ENCODE assay signal across 16 mouse cellular contexts in the genomic region with DNA sequence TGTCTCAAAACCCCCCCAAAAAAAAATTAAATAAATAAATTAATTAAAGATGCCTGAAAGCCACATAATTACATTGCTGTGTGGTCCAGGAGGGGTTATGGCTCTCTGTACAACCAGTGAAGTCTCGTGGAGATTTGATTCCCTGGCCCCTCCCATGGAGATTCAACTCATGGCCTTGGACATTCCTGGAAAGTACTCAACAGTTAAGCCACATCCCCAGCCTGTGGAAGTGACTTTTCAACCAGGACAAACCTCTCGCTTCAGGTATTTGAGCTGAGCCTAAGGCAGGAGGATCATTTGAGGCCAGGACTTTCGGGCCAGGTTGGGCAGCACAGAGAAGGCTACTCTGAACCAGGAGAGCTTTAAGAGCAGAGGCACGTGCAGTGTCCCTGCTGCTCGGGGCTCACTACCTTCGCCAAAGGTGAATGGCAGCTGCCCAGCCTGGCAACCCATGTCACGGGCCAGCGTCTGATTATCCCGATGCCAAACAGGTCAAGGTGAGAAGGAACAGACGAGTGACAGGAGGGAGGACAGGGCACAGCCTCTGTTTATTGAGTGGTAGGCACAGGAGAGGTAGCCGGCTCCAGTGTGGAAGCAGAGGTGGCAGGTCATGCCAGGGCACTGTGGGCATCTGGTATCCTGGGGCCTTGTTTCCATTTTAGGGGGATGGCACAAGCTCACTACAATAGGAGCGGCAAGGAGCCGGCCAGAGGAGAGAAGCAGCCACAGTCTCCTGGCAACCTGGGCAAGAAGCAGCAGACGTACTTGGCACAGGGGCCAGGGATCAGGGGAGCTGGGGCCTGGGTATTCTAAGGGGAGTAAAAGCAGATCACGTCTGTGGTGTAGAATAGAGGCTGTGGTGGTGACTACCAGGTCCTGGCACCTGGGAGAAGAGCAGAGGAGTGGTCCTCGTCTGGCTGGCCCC. TPM values are rescaled to one million over a fixed set of nuclear protein-coding genes. Genes with fewer than 3 reads are reported as not detected.
DNase-seq lines count a peak whose midpoint lies in the region; ATAC-seq lines count a peak whose summit lies in the region.
"Had no signal": no experiment of that assay in that cellular context is flagged by ENCODE, and none has a peak within 500 bp of the region (broad histone marks: within the 10 kb centered on the region; RNA-seq: fewer than 3 reads in every experiment).

No protein-coding gene starts in this region.

- peak; percentile 38 for DNase-seq in kidney, adult 11 months
- peak; percentile 63 for DNase-seq in brain, adult 2 months (ENCODE audit: low read depth, low spot score)
- DNase-seq in cerebellum, postnatal 36 days = peak; percentile 59 to 66
- no peak for DNase-seq in adrenal gland, adult 8-10 months
- no peak for DNase-seq in adrenal gland, postnatal 4 days (ENCODE audit: low spot score in 2 of 2)
- DNase-seq: kidney, postnatal 10 days; lung, postnatal 14 days; thymus, postnatal 36 days had no signal

- no peaks in the 10 kb centered on the region for H3K9me3 ChIP-seq in forebrain, embryonic 13.5 days (replicated peaks)
- H3K9me3 ChIP-seq in forebrain, embryonic 12.5 days = no peaks in the 10 kb centered on the region
- H3K9me3 ChIP-seq in kidney, embryonic 16.5 days (ENCODE audit: low read length) = no peaks in the 10 kb centered on the region
- H3K9me3 ChIP-seq: limb, embryonic 15.5 days; midbrain, embryonic 13.5 days had no signal

- H3K4me3 ChIP-seq in forebrain, embryonic 13.5 days = no peak overlapping the region
- H3K4me3 ChIP-seq in forebrain, embryonic 12.5 days (replicated peaks) = no peak overlapping the region
- no peak overlapping the region for H3K4me3 ChIP-seq in kidney, embryonic 16.5 days (ENCODE audit: low read length)
- H3K4me3 ChIP-seq: limb, embryonic 15.5 days; midbrain, embryonic 13.5 days had no signal

- H3K36me3 ChIP-seq in forebrain, embryonic 13.5 days (ENCODE audit: poor library complexity, severe bottlenecking) = no peaks in the 10 kb centered on the region
- H3K36me3 ChIP-seq in forebrain, embryonic 12.5 days (replicated peaks) = no peaks in the 10 kb centered on the region
- no peaks in the 10 kb centered on the region for H3K36me3 ChIP-seq in kidney, embryonic 16.5 days (ENCODE audit: insufficient read depth, low read length)
- H3K36me3 ChIP-seq: limb, embryonic 15.5 days had no signal

- H3K27me3 ChIP-seq in forebrain, embryonic 13.5 days = peaks cover 41% of the 10 kb centered on the region
- peaks cover 36% of the 10 kb centered on the region for H3K27me3 ChIP-seq in forebrain, embryonic 12.5 days
- H3K27me3 ChIP-seq in kidney, embryonic 16.5 days (ENCODE audit: insufficient read depth, low read length) = peaks cover 36% of the 10 kb centered on the region

- H3K27ac ChIP-seq in forebrain, embryonic 13.5 days = no peak overlapping the region
- no peak overlapping the region for H3K27ac ChIP-seq in forebrain, embryonic 12.5 days
- no peak overlapping the region for H3K27ac ChIP-seq in kidney, embryonic 16.5 days (ENCODE audit: low read length)
- H3K27ac ChIP-seq: limb, embryonic 15.5 days; midbrain, embryonic 13.5 days had no signal

- H3K9ac ChIP-seq in forebrain, embryonic 13.5 days = peak overlapping the region; percentile 48; the same call in 1 of the 2 replicates
- no peak overlapping the region for H3K9ac ChIP-seq in forebrain, embryonic 12.5 days
- H3K9ac ChIP-seq in kidney, embryonic 16.5 days (replicated peaks; ENCODE audit: low read length) = no peak overlapping the region
- H3K9ac ChIP-seq: limb, embryonic 15.5 days had no signal

- 81% methylated on average over 16 of the region's 16 CpGs for WGBS in forebrain, embryonic 13.5 days
- WGBS in forebrain, embryonic 12.5 days = 83% methylated on average over 16 of the region's 16 CpGs
- 69% methylated on average over 16 of the region's 16 CpGs for WGBS in kidney, embryonic 16.5 days

- no peak overlapping the region for H3K4me2 ChIP-seq in forebrain, embryonic 13.5 days
- no peak overlapping the region for H3K4me2 ChIP-seq in forebrain, embryonic 12.5 days
- no peak overlapping the region for H3K4me2 ChIP-seq in kidney, embryonic 16.5 days (replicated peaks; ENCODE audit: low read depth, low read length)
- H3K4me2 ChIP-seq: limb, embryonic 15.5 days had no signal

- peaks cover 51% of the 10 kb centered on the region for H3K4me1 ChIP-seq in forebrain, embryonic 13.5 days
- H3K4me1 ChIP-seq in forebrain, embryonic 12.5 days = peaks cover 40% of the 10 kb centered on the region
- peaks cover 35% of the 10 kb centered on the region for H3K4me1 ChIP-seq in kidney, embryonic 16.5 days (ENCODE audit: insufficient read depth, low read length)

- ATAC-seq in forebrain, embryonic 13.5 days = no peak
- ATAC-seq in forebrain, embryonic 12.5 days (ENCODE audit: low FRiP score) = no peak
- ATAC-seq in kidney, embryonic 16.5 days (ENCODE audit: low FRiP score, low TSS enrichment) = no peak
- ATAC-seq: midbrain, embryonic 13.5 days had no signal

RNA-seq across cellular contexts. Expression of gene Kcnk4, which starts 3.5 kb away (rescaled TPM):
- polyA plus RNA-seq in forebrain, embryonic 13.5 days (2015; fragmentation: Nextera tagmentation; extraction: Ambion mirVana) = 0.25 TPM in 1 of 2 replicates, not detected in the other
- 0.21 TPM in 1 of 2 replicates, not detected in the other for polyA plus RNA-seq in forebrain, embryonic 12.5 days (2016; fragmentation: Nextera tagmentation; extraction: Ambion mirVana)
- polyA plus RNA-seq in kidney, embryonic 16.5 days (2015; fragmentation: Nextera tagmentation; extraction: Ambion mirVana) = 0.42 and 0.71 TPM in 2 replicates
- total RNA-seq in adrenal gland, adult 8-10 months (2022) = under 1 TPM in 2 of 4 experiments, not detected in 2; 0.14 to 0.24 TPM
- total RNA-seq in adrenal gland, postnatal 4 days (2021) = under 1 TPM; 0.14 to 0.34 TPM
- total RNA-seq: gastrocnemius, adult 8-10 months; hematopoietic stem cell, adult 5-6 weeks; neutrophil, adult 5-6 weeks had no signal

RNA-seq across cellular contexts. Expression of gene Bad, which starts 3.9 kb away (rescaled TPM):
- 72.4 and 79.3 TPM in 2 replicates for polyA plus RNA-seq in forebrain, embryonic 13.5 days (2015; fragmentation: Nextera tagmentation; extraction: Ambion mirVana)
- polyA plus RNA-seq in forebrain, embryonic 12.5 days (2016; fragmentation: Nextera tagmentation; extraction: Ambion mirVana) = 62.4 and 65.3 TPM in 2 replicates
- 71.2 and 86.6 TPM in 2 replicates for polyA plus RNA-seq in kidney, embryonic 16.5 days (2015; fragmentation: Nextera tagmentation; extraction: Ambion mirVana)
- total RNA-seq in adrenal gland, adult 8-10 months (2022) = 10 to 100 TPM; 49.9 to 63.1 (median 56.6) TPM
- total RNA-seq in adrenal gland, postnatal 4 days (2021) = 10 to 100 TPM; 51.5 to 54.8 TPM

RNA-seq across cellular contexts. Expression of gene Gpr137, which starts 4.5 kb away (rescaled TPM):
- 32.4 and 32.8 TPM in 2 replicates for polyA plus RNA-seq in forebrain, embryonic 13.5 days (2015; fragmentation: Nextera tagmentation; extraction: Ambion mirVana)
- 30.9 and 33.1 TPM in 2 replicates for polyA plus RNA-seq in forebrain, embryonic 12.5 days (2016; fragmentation: Nextera tagmentation; extraction: Ambion mirVana)
- polyA plus RNA-seq in kidney, embryonic 16.5 days (2015; fragmentation: Nextera tagmentation; extraction: Ambion mirVana) = 29.5 and 30.4 TPM in 2 replicates
- total RNA-seq in adrenal gland, adult 8-10 months (2022) = 10 to 100 TPM; 55.6 to 66.1 (median 63.4) TPM
- 10 to 100 TPM; 41.2 to 43.8 TPM for total RNA-seq in adrenal gland, postnatal 4 days (2021)

RNA-seq across cellular contexts. Expression of gene Catsperz, which starts 12.6 kb away (rescaled TPM):
- 0.74 TPM in 1 of 2 replicates, not detected in the other for polyA plus RNA-seq in forebrain, embryonic 13.5 days (2015; fragmentation: Nextera tagmentation; extraction: Ambion mirVana)
- polyA plus RNA-seq in forebrain, embryonic 12.5 days (2016; fragmentation: Nextera tagmentation; extraction: Ambion mirVana) = 0.27 TPM in 1 of 2 replicates, not detected in the other
- 3.4 and 3.7 TPM in 2 replicates for polyA plus RNA-seq in kidney, embryonic 16.5 days (2015; fragmentation: Nextera tagmentation; extraction: Ambion mirVana)
- total RNA-seq in adrenal gland, adult 8-10 months (2022) = not detected
- total RNA-seq in adrenal gland, postnatal 4 days (2021) = 1 to 10 TPM; 1.2 to 1.4 TPM
- total RNA-seq: gastrocnemius, adult 8-10 months; hematopoietic stem cell, adult 5-6 weeks; neutrophil, adult 5-6 weeks had no signal

RNA-seq across cellular contexts. Expression of gene Esrra, which starts 16.2 kb away (rescaled TPM):
- polyA plus RNA-seq in forebrain, embryonic 13.5 days (2015; fragmentation: Nextera tagmentation; extraction: Ambion mirVana) = 15.3 and 15.7 TPM in 2 replicates
- polyA plus RNA-seq in forebrain, embryonic 12.5 days (2016; fragmentation: Nextera tagmentation; extraction: Ambion mirVana) = 11.4 and 13.0 TPM in 2 replicates
- 18.0 and 19.4 TPM in 2 replicates for polyA plus RNA-seq in kidney, embryonic 16.5 days (2015; fragmentation: Nextera tagmentation; extraction: Ambion mirVana)
- 10 to 100 TPM; 38.3 to 45.1 (median 44.1) TPM for total RNA-seq in adrenal gland, adult 8-10 months (2022)
- total RNA-seq in adrenal gland, postnatal 4 days (2021) = 10 to 100 TPM; 47.0 to 47.9 TPM

Comparison
In these comparisons a context has a peak if more than half of its experiments do, and no peak if none do; other contexts are left out.
1. DNase-seq: peak in kidney, adult 11 months (single experiment), brain, adult 2 months (single experiment) and cerebellum, postnatal 36 days (2 of 2); none in adrenal gland, adult 8-10 months (single experiment) and adrenal gland, postnatal 4 days (0 of 2).